Mouse (Mus musculus): ENCODE results near the gene Mkrn2os. TPM values are rescaled to one million over a fixed set of nuclear protein-coding genes. Genes with fewer than 3 reads are reported as not detected.

Mkrn2os gene
- polyA plus RNA-seq, 1 experiment from 2014 or later = 3.1 TPM

DNA sequence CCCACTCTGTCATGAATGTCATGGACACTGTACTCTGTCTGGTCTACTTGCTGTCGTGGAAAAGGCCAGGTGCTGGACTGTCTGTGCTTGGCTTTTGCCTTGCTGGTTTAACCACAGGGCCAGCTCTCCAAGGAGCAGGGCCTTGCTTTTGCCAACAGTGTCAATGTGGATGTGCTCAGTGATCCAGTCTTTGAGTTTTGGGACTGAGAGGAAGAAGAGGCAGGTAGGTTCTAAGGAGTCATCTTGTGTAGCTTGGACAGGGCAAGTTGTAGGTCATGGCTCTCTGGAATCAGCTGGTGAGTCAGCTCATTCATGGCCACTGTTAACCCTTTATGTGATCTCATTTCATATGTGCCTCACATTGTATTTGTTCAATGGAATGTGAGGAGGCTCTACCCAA is 14.1 kb upstream of the Mkrn2os start:
- Histone ChIP-seq H3K4me3 (replicated peaks) (no peak overlapping the region), H3K4me2 (replicated peaks) (no peak overlapping the region)
- no peak for ATAC-seq (ENCODE audit: insufficient number of reproducible peaks, low FRiP score, low TSS enrichment, low read depth)

DNA sequence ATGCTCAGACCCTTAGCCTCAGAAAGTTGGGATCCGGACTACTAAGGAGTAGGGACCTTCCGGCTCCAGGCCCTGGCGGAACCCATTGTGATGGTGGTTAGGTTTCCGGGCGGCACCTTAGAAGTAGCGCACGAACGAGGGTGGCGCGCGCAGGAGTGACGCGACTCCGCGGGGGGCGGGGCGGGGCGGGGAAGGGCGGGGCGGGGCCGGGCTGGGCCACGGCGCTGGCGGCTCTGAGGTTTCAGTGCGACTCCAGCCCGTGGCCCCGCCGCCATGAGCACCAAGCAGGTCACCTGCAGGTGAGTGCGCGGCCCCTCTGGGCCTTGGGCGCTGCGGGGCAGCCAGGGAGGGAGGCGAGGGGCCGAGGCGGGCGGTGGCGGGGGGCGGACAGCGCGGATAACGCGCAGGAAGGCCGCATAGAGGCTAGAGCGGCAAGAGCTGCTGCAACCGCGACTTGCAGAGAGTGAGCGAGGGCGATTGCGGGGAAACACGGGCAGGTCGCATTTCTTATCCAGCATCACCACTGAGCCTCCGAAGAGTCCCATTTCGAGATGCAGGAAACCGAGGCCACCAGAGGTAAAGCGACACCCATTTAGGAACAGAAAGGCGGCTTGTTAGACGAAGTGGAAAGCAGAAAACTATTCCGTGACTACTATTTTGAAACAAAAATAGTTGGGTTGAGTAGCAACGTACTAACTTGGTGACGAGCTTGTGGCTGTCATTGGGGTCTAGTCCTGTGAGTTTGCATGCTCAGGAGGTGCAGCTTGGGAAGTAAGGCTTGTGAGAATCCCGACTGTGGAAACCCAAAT is 9.5 kb upstream of the Mkrn2os start, which contains the start of gene Mkrn2:
TSS of gene Mkrn2 (plus strand) at position 188 of the 809 bp plus-strand sequence.
- Histone ChIP-seq H3K4me3 (replicated peaks) (peak within 1 kb of the TSS; percentile 93), H3K9ac (peak within 1 kb of the TSS; percentile 83), H3K27ac (replicated peaks) (peak within 1 kb of the TSS; percentile 79), H3K4me1 (peaks cover 13% of the 10 kb centered on the region), H3K27me3 (no peaks in the 10 kb centered on the region), H3K36me3 (no peaks in the 10 kb centered on the region; the same call in 1 of the 2 replicates), H3K9me3 (replicated peaks) (no peaks in the 10 kb centered on the region), H3K4me2 (replicated peaks) (peak within 1 kb of the TSS; percentile 72)
- under 1% methylated on average over 58 of the region's 61 CpGs for WGBS
- peak; percentile 90 for ATAC-seq (ENCODE audit: insufficient number of reproducible peaks, low FRiP score, low TSS enrichment, low read depth)

More for the DNA sequence above, 14.1 kb upstream of the Mkrn2os start:
- peaks cover 13% of the 10 kb centered on the region for H3K4me1 ChIP-seq
- peaks cover 17% of the 10 kb centered on the region for H3K36me3 ChIP-seq
- WGBS = 74% methylated on average over 1 of the region's 1 CpGs
- H3K27ac ChIP-seq (replicated peaks) = no peak overlapping the region
- no peak overlapping the region for H3K9ac ChIP-seq
- H3K9me3 ChIP-seq (replicated peaks) = no peaks in the 10 kb centered on the region
- H3K27me3 ChIP-seq = no peaks in the 10 kb centered on the region

DNA sequence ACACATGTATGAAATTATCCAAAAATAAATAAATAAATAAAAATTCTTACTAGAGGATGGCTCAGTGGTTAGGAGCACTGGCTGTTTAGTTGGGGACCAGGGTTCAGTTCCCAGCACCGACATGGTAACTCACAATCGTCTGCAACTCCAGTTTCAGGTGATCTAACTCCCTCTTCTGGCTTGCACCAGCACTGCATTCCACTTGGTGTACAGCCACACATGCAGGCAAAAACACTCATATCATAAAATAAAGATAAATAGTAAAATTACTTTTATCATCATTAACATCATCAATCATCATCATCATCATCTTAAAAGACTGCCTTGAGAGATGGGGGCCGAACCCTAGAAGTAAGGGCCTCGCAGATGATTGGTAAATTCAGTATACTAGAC is 8.9 kb upstream of the Mkrn2os start:
- no peaks in the 10 kb centered on the region for H3K27me3 ChIP-seq
- peak overlapping the region; percentile 93 for H3K4me3 ChIP-seq (replicated peaks)
- H3K4me2 ChIP-seq (replicated peaks) = peak overlapping the region; percentile 72
- ATAC-seq (ENCODE audit: insufficient number of reproducible peaks, low FRiP score, low TSS enrichment, low read depth) = no peak
- peaks cover 13% of the 10 kb centered on the region for H3K4me1 ChIP-seq
- H3K36me3 ChIP-seq = no peaks in the 10 kb centered on the region; the same call in 1 of the 2 replicates
- H3K9me3 ChIP-seq (replicated peaks) = no peaks in the 10 kb centered on the region
- no peak overlapping the region for H3K27ac ChIP-seq (replicated peaks)
- no peak overlapping the region for H3K9ac ChIP-seq
- WGBS = 62% methylated on average over 4 of the region's 4 CpGs

DNA sequence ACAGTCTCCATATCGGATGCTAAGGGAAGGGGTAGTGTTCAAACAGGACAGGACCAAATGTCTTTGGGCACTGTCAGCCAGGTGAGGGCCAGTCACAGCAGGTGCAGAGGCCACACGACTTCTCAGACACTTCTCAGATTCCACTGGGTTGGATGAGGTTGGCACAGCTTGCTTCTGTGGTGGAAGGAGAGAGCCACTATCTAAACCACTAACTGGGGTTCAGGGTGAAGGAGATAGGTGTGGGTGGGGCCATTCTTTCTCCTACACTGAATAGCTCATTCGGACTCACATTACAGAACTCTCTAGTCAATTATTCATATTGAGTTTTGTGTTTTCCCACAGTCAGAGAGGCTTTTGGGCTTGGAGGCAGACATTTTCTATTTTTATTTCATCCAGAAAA is 3.3 kb upstream of the Mkrn2os start:
- no peaks in the 10 kb centered on the region for H3K36me3 ChIP-seq
- no peak overlapping the region for H3K4me3 ChIP-seq (replicated peaks)
- H3K9me3 ChIP-seq (replicated peaks) = no peaks in the 10 kb centered on the region
- no peak overlapping the region for H3K9ac ChIP-seq
- H3K4me1 ChIP-seq = no peaks in the 10 kb centered on the region
- WGBS = 60% methylated on average over 3 of the region's 3 CpGs
- no peaks in the 10 kb centered on the region for H3K27me3 ChIP-seq
- H3K27ac ChIP-seq (replicated peaks) = no peak overlapping the region
- no peak for ATAC-seq (ENCODE audit: insufficient number of reproducible peaks, low FRiP score, low TSS enrichment, low read depth)
- no peak overlapping the region for H3K4me2 ChIP-seq (replicated peaks)

DNA sequence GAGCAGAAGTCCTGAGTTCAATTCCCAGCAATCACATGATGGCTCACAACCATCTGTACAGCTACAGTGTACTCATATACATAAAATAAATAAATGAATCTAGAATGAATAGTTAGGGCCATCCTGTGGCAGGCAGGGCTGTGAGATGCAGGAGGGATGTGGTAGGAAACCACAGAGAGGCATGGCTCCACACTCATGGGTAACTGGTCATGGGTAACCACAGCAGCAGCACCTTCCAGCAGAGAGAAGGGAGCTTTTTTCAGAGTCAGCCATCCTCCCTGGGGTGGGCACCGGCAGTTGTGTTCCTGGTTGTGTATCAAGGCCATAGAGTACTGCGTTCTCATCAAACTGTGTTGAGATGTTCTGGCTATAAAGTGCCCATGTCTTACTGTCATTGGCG is 2.1 kb upstream of the Mkrn2os start:
- Histone ChIP-seq H3K27ac (replicated peaks) (no peak overlapping the region), H3K36me3 (no peaks in the 10 kb centered on the region), H3K27me3 (no peaks in the 10 kb centered on the region), H3K4me1 (no peaks in the 10 kb centered on the region), H3K4me2 (replicated peaks) (no peak overlapping the region), H3K9me3 (replicated peaks) (no peaks in the 10 kb centered on the region), H3K9ac (no peak overlapping the region), H3K4me3 (replicated peaks) (no peak overlapping the region)
- no peak for ATAC-seq (ENCODE audit: insufficient number of reproducible peaks, low FRiP score, low TSS enrichment, low read depth)
- 73% methylated on average over 3 of the region's 3 CpGs for WGBS

DNA sequence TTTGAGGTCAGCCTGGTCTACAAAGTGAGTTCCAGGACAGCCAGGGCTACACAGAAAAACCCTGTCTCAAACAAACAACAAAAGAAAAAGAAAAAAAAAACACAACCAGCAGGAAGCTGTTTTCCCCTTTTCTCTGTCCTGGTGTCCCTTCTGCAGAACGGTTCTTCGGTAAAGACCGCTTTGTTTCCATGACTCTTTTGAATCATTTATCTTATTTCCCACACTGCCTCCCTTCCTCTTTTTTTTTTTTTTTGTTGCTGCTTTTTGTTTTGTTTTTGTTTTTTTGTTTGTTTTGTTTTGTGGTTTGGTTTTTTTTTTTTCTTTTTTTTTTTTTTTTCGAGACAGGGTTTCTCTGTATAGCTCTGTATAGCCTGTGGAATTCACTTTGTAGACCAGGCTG is 876 bp upstream of the Mkrn2os start:
- H3K36me3 ChIP-seq = no peaks in the 10 kb centered on the region
- H3K4me1 ChIP-seq = no peaks in the 10 kb centered on the region

DNA sequence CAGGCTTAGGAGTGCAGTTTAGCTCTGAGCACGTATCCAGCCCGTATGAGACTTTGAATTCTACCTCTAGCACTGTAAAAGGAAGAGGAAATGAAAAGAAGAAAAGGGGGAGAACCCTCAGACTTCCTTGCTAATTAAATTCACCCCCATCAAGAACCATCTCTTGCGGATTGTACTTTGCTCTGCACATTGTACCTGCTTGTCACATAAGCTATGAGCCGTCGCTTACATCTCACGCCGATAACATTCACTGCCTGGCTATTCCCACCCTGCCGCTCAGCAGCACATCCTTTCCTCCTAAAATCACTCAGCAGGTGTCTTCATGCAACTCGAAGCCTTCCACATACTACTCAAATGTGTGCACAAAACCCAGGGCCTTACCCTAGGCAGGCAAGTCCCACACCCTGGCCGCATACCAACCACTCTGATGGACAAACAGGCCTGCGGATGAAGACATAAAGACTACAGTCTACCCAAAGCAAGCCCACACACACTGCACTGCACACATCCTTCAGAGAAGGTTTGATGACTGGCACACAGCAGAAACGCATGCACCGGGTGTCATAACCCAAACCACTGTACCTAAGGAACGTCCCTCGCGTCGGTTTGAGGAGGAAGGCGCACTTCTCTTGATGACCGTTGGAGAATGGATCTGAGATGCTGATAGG is 550 bp downstream of the Mkrn2os start:
- Histone ChIP-seq H3K27ac (replicated peaks) (no peak overlapping the region; the same call in 1 of the 2 replicates), H3K4me1 (no peaks in the 10 kb centered on the region), H3K36me3 (no peaks in the 10 kb centered on the region), H3K27me3 (no peaks in the 10 kb centered on the region), H3K4me3 (replicated peaks) (no peak overlapping the region), H3K9me3 (replicated peaks) (no peaks in the 10 kb centered on the region), H3K4me2 (replicated peaks) (no peak overlapping the region), H3K9ac (no peak overlapping the region)
- ATAC-seq (ENCODE audit: insufficient number of reproducible peaks, low FRiP score, low TSS enrichment, low read depth) = no peak
- WGBS = 85% methylated on average over 19 of the region's 19 CpGs

More for the DNA sequence above, 876 bp upstream of the Mkrn2os start:
- no peak overlapping the region for H3K9ac ChIP-seq
- no peaks in the 10 kb centered on the region for H3K27me3 ChIP-seq
- no peak overlapping the region for H3K4me3 ChIP-seq (replicated peaks)
- ATAC-seq (ENCODE audit: insufficient number of reproducible peaks, low FRiP score, low TSS enrichment, low read depth) = no peak
- no peaks in the 10 kb centered on the region for H3K9me3 ChIP-seq (replicated peaks)
- no peak overlapping the region for H3K27ac ChIP-seq (replicated peaks)
- no peak overlapping the region for H3K4me2 ChIP-seq (replicated peaks)
- 83% methylated on average over 4 of the region's 4 CpGs for WGBS

DNA sequence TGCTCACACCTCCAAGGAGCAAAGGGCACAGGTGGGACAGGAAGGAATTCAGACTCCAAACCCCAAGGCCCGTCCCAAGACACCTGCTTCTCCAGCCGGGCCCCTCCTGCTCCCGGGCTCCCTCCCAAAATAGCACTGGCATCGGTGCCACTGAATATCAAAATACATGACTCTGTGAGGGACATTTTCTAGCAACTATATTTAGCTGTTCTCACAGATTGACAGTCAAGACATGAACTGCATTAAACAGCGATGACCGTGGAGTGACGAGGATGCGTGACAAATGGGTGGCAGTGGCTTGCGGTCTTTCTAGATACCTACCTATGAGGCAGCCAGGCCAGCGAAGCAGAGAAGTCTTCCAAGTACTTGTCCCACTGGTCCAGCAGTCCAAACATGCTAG is 6.1 kb downstream of the Mkrn2os start:
- no peak overlapping the region for H3K27ac ChIP-seq (replicated peaks)
- no peak overlapping the region for H3K9ac ChIP-seq
- H3K4me1 ChIP-seq = no peaks in the 10 kb centered on the region
- H3K27me3 ChIP-seq = no peaks in the 10 kb centered on the region
- no peak overlapping the region for H3K4me3 ChIP-seq (replicated peaks)
- H3K36me3 ChIP-seq = peaks cover 6% of the 10 kb centered on the region; the same call in 1 of the 2 replicates
- no peak overlapping the region for H3K4me2 ChIP-seq (replicated peaks)
- 73% methylated on average over 10 of the region's 10 CpGs for WGBS
- no peak for ATAC-seq (ENCODE audit: insufficient number of reproducible peaks, low FRiP score, low TSS enrichment, low read depth)
- H3K9me3 ChIP-seq (replicated peaks) = no peaks in the 10 kb centered on the region

DNA sequence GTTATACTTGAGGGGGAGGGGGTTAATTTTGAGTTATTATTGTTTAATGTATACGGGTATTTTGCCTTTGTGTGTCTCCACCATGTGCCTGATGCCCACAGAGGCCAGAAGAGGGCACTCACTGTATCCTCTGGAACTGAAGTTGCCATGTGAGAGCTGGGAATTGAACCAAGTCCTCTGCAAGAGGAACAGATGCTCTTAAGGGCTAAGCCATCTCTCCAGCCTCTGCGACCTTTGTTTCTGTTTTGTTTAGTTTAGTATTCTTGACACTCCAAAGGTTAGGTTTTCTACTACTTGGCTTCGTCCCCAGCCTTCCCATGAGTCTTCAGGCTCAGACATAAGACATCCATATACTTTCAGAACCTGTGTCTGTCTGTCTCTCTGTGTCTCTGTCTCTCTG is 8.2 kb downstream of the Mkrn2os start:
- no peaks in the 10 kb centered on the region for H3K27me3 ChIP-seq
- ATAC-seq (ENCODE audit: insufficient number of reproducible peaks, low FRiP score, low TSS enrichment, low read depth) = no peak
- WGBS = 77% methylated on average over 3 of the region's 3 CpGs
- H3K9me3 ChIP-seq (replicated peaks) = no peaks in the 10 kb centered on the region
- no peak overlapping the region for H3K27ac ChIP-seq (replicated peaks)
- H3K4me1 ChIP-seq = no peaks in the 10 kb centered on the region
- no peak overlapping the region for H3K4me3 ChIP-seq (replicated peaks)
- H3K4me2 ChIP-seq (replicated peaks) = no peak overlapping the region
- peaks cover 12% of the 10 kb centered on the region; the same call in 1 of the 2 replicates for H3K36me3 ChIP-seq
- no peak overlapping the region for H3K9ac ChIP-seq

DNA sequence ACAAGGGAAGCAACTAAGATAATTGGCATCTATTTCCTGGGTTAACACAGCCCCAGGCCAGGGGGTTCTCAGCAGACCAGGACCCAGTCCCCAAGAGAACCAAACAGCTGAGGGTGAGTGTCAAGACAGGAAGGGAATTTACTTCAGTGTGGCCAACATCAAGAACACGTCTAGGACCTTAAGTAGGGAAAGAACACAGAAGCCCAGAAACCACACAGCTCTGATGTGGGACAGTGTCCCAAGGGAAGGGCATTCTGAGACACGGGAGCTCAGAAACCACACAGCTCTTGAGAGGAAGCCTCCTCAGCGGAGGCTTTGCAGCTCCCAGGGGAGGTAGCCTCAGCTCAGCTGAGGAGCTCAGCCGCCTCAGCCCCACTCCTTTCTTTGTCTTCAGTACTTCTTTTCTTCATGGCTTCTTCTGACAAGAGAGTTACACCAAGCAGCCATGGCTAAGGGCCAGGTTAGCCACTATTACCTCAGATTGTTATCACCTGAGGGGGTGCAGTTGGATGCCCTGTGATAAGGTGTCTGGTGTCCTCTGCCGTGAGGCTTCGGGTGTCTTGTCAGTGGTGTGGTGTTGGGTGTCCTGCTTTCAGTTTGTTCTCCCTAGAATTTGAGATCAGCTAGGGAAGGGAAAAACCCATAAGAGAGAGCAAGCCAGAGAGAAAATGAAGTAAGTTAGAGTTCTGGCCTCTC is 8.8 kb downstream of the Mkrn2os start:
- H3K36me3 ChIP-seq = peaks cover 18% of the 10 kb centered on the region; the same call in 1 of the 2 replicates
- WGBS = 62% methylated on average over 6 of the region's 6 CpGs
- H3K9ac ChIP-seq = no peak overlapping the region
- no peaks in the 10 kb centered on the region for H3K4me1 ChIP-seq
- H3K4me3 ChIP-seq (replicated peaks) = no peak overlapping the region
- no peak for ATAC-seq (ENCODE audit: insufficient number of reproducible peaks, low FRiP score, low TSS enrichment, low read depth)
- no peaks in the 10 kb centered on the region for H3K9me3 ChIP-seq (replicated peaks)
- no peak overlapping the region for H3K27ac ChIP-seq (replicated peaks)
- H3K27me3 ChIP-seq = no peaks in the 10 kb centered on the region
- H3K4me2 ChIP-seq (replicated peaks) = no peak overlapping the region
